Mouse (Mus musculus): ENCODE measurements around the gene 1700019N19Rik.

Gene 1700019N19Rik

GRCm38 (mm10) chr19:58806364-58806763 is 12.1 kb upstream of the 1700019N19Rik start:
- peak in 1 of 2 experiments; percentile 80 for DNase-seq (ENCODE audit: low spot score in 2 of 2)

DNA sequence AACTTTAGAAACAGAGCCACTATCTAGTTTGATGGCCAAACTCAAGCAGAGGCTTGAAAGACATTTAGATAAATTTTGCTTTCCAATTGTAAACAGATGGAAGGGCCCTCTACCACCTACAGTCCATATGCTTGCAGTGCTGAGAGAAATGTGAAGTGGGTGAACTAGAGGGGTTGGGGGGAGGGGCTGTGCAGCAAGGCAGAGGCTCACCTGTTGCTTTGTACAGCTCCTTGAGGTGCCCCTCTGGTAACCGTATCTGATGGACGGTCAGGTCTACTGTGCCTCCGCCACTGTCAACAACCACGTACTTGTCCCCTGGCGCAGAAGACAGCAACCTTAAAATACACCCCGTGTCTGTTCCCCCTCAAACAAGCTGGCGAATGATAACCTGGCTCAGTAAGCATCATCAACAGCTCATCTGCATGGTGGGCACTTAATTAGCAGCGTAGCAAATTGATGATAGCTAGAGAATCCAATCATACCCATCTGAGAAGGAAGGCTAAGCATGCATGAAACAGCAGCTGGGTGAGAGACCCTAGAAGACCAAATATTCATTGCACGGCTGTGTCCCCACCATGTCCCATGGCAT is 11.0 kb upstream of the 1700019N19Rik start:
- peak in 1 of 2 experiments; percentile 67 for DNase-seq (ENCODE audit: low spot score in 2 of 2)

GRCm38 (mm10) chr19:58795114-58795669 is 931 bp upstream of the 1700019N19Rik start:
- no peak for DNase-seq (ENCODE audit: low spot score in 2 of 2)

- no peak for DNase-seq (ENCODE audit: low spot score in 2 of 2)
Measured at GRCm38 (mm10) chr19:58789194-58789593, 5.1 kb downstream of the 1700019N19Rik start.

- no peak for DNase-seq (ENCODE audit: low spot score in 2 of 2)
Measured at GRCm38 (mm10) chr19:58783938-58784337, 10.3 kb downstream of the 1700019N19Rik start.

DNA sequence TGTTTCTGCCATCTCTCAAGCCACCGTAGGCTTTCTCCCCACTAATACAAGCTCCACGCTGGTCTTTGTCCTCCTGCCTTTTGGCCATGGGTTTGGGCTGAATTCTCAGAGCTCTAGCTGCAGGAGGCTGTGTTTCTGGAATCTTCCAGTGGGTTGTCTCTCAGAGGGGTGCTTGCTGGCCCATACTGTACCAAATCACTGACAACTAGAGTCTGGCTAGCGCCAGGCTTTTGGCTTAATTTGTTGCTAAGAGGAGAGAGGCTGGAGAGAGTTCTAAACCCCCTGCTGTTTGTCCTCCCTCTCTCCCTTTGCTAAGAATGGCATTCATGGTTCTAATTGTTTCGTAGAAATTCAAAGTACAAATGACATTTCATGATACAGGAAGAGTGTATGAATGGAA is 12.7 kb downstream of the 1700019N19Rik start:
- no peak for DNase-seq (ENCODE audit: low spot score in 2 of 2)

DNA sequence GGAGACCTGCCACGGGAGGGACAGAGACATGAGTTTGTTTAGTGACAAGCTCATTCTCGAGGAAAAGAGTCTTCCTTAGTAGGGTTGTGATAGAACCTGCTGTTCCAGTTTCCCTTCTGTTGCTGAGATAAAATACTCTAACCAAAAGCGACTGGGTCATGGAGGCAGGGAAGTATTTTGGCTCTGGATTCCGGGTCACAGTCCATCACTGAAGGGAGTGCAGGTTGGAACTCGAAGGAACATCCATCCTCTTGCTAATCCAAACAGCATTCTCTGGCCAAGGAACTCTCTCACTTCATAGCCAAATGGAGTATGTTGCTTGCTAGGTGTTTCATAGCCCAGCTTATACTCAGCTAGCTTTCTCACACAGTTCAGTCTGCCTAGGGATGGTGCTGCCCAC is 17.8 kb downstream of the 1700019N19Rik start:
- DNase-seq (ENCODE audit: low spot score in 2 of 2) = no peak

- DNase-seq (ENCODE audit: low spot score in 2 of 2) = no peak
Measured at GRCm38 (mm10) chr19:58767329-58767728, 26.9 kb downstream of the 1700019N19Rik start.

GRCm38 (mm10) chr19:58762848-58763541 is 31.3 kb downstream of the 1700019N19Rik start:
- peak; percentile 14 to 64 for DNase-seq (ENCODE audit: low spot score in 2 of 2)

GRCm38 (mm10) chr19:58762316-58762715 is 31.9 kb downstream of the 1700019N19Rik start:
- no peak for DNase-seq (ENCODE audit: low spot score in 2 of 2)

DNA sequence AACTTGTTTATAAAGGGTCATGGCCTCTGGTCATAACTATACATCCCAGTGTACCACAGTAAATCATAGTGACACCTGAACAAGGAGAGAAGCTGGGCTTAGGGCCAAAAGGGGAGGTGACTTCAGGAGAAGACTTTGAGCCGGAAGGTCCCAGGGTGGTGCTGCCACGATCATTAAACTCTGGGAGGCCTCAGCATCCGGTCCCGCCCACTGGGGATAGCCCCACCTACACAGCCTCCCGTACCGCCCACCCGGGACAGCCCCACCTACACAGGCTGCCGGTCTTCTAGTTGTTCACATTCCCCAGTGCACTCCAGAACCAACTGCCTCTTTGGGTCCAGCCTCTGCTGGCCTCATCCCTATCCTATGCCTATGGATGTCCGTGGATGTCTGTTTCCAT is 34.8 kb downstream of the 1700019N19Rik start, which contains the start of gene Pnliprp2:
Gene Pnliprp2 (plus strand): TSS at position 297 of the 400 bp plus-strand sequence.
- DNase-seq (ENCODE audit: low spot score in 2 of 2) = no peak

DNA sequence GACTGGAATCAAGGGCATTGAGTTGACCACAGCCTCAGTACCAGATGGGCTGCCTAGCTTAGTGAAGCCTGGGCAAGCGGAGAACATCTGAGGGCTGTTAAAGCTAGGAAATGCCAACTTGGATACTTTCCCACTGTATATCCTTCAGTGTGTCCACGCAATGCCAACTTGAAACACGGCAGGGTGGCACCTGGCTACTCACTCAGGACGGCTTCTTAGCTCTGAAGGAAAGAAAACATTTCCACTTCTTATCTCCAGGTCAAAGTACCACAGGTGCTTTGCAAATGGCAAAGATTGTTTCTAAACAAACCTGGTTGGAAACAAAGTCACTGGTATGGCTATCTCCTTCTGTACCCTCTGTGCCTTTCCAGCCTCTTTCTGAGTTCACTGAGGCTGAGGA is 35.4 kb downstream of the 1700019N19Rik start:
- no peak for DNase-seq (ENCODE audit: low spot score in 2 of 2)

GRCm38 (mm10) chr19:58751504-58751903 is 42.8 kb downstream of the 1700019N19Rik start:
- DNase-seq (ENCODE audit: low spot score in 2 of 2) = no peak

GRCm38 (mm10) chr19:58750822-58751221 is 43.4 kb downstream of the 1700019N19Rik start:
- DNase-seq (ENCODE audit: low spot score in 2 of 2) = peak in 1 of 2 experiments; percentile 23

DNA sequence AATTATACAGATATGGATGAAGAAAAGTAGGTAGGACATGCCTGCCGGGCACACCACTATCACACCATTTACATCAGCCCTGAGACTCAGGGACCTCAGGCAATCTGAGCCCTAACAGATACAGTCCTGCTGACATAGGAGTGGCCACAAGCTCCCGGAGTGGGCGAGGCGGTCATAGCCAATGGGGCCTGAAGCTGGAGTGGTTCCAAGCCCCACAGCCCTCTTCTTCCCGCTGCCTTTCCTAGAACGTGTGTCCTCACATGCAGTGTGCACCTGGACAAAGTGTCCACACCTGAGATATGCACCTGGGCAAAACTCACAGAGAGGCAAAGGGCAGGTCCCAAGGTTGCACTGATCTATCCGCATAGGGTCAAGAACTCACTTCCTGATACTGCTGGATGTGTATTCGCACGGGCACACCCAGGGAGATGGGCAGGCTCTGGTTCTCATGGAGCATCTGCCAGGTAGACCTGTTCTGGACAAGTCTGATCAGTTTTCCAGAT is 46.7 kb downstream of the 1700019N19Rik start:
- no peak for DNase-seq (ENCODE audit: low spot score in 2 of 2)

- DNase-seq (ENCODE audit: low spot score in 2 of 2) = no peak
Measured at GRCm38 (mm10) chr19:58743736-58744135, 50.5 kb downstream of the 1700019N19Rik start.

DNA sequence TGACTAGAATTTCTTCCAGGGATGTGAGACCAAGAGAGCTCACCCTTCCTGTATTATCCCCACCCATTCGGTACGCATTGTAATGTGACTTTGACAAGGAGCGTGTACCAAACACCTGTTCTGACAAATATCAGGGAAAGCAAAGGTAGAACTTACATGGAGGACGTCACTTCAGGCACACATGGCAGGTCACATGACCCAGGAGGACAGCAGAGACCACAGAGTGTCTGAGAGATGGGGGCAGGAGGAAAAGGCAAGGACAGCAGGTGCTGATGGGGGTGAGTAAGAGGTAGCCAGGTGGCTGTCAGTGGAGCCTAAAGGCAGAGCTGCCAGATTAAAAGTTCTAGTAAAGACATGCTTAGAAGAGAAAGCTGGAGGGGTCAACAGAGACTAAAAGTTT is 51.5 kb downstream of the 1700019N19Rik start:
- no peak for DNase-seq (ENCODE audit: low spot score in 2 of 2)

GRCm38 (mm10) chr19:58741036-58741435 is 53.2 kb downstream of the 1700019N19Rik start:
- DNase-seq (ENCODE audit: low spot score in 2 of 2) = no peak

- no peak for DNase-seq (ENCODE audit: low spot score in 2 of 2)
Measured at GRCm38 (mm10) chr19:58738111-58738510, 56.1 kb downstream of the 1700019N19Rik start.

Data from left cerebral cortex, adult 9 months (tissue).